Mouse (Mus musculus): Measurements from ENCODE around the gene Shb.

Shb gene

GRCm38 (mm10) chr4:45505191-45505590, 27.1 kb downstream of the Shb start:
- DNase-seq (ENCODE audit: low spot score in 2 of 2) = no peak

GRCm38 (mm10) chr4:45503816-45504215, 28.5 kb downstream of the Shb start:
- no peak for DNase-seq (ENCODE audit: low spot score in 2 of 2)

- no peak for DNase-seq (ENCODE audit: low spot score in 2 of 2)
Observed at GRCm38 (mm10) chr4:45503380-45503779, 28.9 kb downstream of the Shb start.

DNA sequence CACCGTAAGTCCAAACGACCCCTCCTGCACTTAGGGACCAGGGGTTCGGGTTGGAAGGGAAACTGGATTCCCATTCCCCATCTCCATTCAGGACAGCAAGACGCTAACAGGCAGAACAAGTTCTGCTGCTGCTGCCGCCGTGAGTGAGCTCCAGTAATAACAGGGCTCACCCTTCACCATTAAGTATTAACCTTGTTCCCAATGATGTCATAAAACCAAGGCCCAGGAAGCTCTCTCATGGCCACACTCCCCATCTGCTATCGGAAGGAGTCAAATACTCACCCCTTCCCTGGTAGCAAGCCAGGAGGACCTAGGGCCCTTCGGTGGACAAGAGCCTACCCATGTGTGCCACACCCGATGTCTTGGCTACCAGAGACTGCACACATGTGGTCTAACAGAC, 30.3 kb downstream of the Shb start:
- DNase-seq (ENCODE audit: low spot score in 2 of 2) = no peak

DNA sequence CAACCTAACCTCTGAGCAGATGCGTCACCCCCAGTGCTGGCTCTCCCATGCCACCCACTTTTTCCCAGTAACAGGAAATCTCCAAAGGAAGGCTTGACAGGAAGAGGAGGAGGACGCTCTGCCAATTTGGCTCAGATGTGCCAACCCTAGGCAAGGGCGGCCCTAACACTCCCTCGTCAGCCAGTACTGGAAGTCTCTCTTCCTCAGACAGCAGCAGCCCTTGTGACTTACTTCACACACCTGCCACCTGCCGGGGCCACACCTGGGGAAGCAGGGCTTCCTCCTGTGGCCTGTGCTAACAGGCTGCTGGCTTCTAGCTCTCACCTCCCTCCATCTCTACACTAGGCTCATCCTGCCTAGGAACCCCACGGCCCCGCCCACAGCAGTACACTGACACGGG, 31.9 kb downstream of the Shb start:
- no peak for DNase-seq (ENCODE audit: low spot score in 2 of 2)

DNA sequence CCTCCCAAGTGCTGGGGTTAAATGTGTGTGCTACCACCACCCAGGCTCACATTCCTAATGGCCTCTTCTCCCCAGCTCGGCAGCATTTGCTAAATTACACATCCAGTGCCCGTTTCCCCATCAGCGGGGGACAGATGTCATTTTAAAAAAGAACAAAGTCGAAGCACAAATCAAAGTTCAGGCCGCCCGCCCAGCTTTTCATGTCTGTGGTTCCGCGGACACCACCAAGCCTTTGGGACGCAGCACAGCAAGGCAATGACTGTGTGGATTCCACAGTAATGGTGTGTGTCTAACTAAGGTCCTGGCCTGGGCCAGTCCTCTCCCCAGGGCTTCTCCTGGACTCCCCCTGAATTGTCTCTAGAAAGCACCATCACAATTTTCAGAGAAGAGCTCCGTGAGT, 32.7 kb downstream of the Shb start:
- no peak for DNase-seq (ENCODE audit: low spot score in 2 of 2)

GRCm38 (mm10) chr4:45499081-45499480, 33.2 kb downstream of the Shb start:
- no peak for DNase-seq (ENCODE audit: low spot score in 2 of 2)

GRCm38 (mm10) chr4:45498345-45498744, 33.9 kb downstream of the Shb start:
- DNase-seq (ENCODE audit: low spot score in 2 of 2) = no peak

DNA sequence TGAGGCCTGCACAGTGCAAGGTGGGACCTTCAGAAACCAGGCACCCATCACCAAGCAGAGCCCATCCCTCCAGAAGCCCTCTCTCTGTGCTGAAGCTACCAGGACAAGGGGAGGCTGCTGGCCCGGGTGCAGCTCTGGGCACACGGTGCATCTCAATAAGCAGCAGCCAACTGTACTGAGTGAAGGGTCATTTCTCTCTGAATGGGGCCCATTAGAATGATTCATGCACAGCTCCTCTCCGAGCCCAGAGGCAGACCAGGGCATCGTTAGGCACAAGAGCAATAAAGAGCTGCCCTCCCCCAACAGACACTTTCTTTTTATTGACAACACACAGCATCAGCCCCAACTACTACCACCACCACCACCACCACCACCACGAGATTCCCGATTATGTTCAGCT, 35.0 kb downstream of the Shb start:
- no peak for DNase-seq (ENCODE audit: low spot score in 2 of 2)

- no peak for DNase-seq (ENCODE audit: low spot score in 2 of 2)
Observed at GRCm38 (mm10) chr4:45495531-45496201, 36.6 kb downstream of the Shb start.

GRCm38 (mm10) chr4:45493786-45494400, 38.4 kb downstream of the Shb start:
- DNase-seq (ENCODE audit: low spot score in 2 of 2) = no peak

DNA sequence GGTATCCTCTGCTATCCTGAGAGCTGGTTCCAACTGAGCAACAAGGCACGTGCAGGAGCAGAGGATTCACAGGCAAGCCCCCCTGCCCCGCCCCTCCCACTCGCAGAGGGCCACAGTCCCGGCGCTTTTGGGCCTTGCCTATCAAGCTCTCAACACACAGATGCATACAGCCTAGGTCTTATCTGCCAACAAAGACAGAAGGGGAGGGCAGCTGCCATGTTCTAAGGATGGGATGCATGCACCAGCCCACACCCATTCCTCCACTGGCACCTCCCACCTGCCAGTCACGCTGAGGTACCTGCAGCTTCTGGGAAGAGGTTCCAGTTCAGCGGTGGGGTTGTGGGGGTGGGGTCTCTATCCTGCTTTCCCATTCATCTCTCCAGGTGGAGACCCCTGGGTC, 39.2 kb downstream of the Shb start:
- DNase-seq (ENCODE audit: low spot score in 2 of 2) = no peak

- DNase-seq (ENCODE audit: low spot score in 2 of 2) = no peak
Observed at GRCm38 (mm10) chr4:45492681-45493081, 39.6 kb downstream of the Shb start.

GRCm38 (mm10) chr4:45491685-45492601, 40.3 kb downstream of the Shb start:
- DNase-seq (ENCODE audit: low spot score in 2 of 2) = no peak

- DNase-seq (ENCODE audit: low spot score in 2 of 2) = no peak
Observed at GRCm38 (mm10) chr4:45491119-45491679, 41.1 kb downstream of the Shb start.

DNA sequence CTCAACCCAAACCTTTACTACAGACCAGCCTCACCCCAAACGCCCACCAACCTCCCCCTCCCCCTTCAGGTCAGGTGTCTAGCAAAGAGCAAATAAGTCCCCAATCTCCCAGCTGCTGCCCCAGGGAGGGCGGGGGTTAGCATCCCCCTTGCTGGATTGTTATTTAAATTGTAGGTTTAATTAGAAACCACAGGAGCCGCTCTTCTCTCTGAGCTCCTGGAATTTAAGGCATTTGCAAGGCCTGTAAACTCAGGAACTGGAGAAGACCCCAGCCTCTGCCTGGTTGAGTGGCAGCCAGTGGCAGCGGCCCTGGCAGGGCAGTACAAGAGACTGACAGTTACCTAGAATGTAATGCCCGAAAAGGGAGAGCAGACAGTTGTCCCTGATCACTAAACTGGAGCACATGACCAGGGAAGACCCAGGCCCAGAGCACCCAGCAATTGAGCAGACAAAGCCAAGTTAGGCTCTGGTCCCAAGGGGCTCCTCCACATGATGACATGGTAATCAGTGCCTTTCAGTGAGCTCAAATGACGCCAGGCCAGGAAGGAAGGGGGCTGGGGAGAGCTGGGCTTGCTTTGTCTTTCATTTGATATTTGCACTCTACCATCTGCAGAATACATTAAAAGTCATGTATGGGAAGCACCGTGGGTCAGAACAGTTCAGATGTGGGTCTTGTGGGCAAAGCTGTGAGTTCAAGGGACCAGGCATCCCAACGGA, 42.1 kb downstream of the Shb start:
- no peak for DNase-seq (ENCODE audit: low spot score in 2 of 2)

DNA sequence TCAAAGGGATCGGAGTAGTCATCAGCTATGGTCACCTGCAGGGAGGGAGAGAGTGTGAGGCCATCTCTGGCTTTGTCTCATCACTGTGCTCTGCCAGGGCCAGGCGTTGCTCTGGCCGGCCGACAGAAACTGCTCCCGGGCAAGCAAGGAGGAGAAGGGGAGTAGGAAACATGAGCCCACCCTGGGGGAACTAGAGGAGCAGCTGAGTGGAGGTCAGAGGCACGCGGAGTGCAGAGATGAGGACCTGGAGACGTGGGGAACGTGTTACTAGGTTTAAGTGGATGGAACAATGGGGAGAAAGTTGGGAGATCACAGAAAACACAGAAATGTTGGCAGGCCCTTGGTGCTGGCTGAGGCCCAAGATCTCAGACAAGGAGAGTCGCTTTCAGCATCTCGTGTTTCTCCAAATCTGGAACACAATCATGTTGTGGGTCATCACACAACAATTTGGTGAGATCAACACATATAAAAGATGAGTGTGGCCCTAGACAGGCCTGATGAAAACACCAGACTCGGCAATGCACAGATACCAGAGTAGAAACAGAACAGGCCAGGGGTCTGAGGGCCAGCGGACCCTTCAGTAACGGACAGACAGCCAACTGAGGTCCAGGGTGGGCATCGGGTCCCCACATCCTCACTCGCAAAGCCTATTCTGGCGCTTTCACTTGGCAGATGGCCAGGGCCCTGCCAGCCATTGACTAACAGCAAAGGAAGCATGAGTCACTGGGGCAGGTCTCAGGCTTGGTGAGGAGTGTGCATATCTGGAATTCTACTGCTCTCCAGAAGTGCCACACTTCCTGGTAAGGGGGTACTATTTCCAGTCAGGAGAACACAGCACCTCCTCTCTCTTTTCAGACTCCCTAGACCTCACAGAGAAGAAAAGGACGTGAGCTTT, 42.9 kb downstream of the Shb start:
- peak in 1 of 2 experiments; percentile 27 for DNase-seq (ENCODE audit: low spot score in 2 of 2)

DNA sequence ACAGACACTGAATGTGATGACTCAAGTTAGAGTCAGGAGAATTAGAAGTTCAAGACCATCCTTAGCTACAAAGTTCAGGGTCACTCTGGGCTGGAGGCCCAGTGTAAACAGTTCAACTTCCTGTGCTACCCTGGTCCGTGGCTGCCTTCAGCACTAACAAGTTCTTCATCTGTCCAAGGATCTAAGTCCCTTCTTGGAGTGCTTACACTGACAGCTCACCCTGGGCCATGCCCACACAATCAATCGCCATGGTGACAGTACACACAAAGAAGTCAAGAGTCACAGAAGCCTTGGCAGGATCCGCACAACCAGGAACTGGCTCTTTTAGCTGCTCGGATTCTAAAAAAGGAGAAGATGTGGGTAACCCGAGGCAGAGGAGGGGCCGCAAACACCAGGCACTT, 44.6 kb downstream of the Shb start:
- no peak for DNase-seq (ENCODE audit: low spot score in 2 of 2)

GRCm38 (mm10) chr4:45485024-45485423, 47.2 kb downstream of the Shb start:
- DNase-seq (ENCODE audit: low spot score in 2 of 2) = no peak
